Mouse (Mus musculus) frontal cortex, postnatal 10 days (tissue): ENCODE data around the gene Lrrc25.

Source experiments
- DNase-seq, 2 experiments: peaks; one replicate each; pipeline ENCODE4 v3.0.0; 2022; ENCODE audit warnings: low spot score in 2 of 2, mixed read lengths in 1 of 2

Gene Lrrc25

GRCm38 (mm10) chr8:70599507-70600290 is 16.3 kb upstream of the Lrrc25 start:
- DNase-seq, result no peak

- DNase-seq, result peak in 1 of 2 experiments; percentile 44
Measured at GRCm38 (mm10) chr8:70600473-70601270, 15.3 kb upstream of the Lrrc25 start.

- peak; percentile 83 to 86 for DNase-seq
Measured at GRCm38 (mm10) chr8:70601271-70601649, 14.7 kb upstream of the Lrrc25 start.

- DNase-seq, result no peak
Measured at GRCm38 (mm10) chr8:70602139-70602811, 13.7 kb upstream of the Lrrc25 start.

GRCm38 (mm10) chr8:70604558-70604957 is 11.4 kb upstream of the Lrrc25 start:
- DNase-seq, result no peak

GRCm38 (mm10) chr8:70605871-70606779 is 9.8 kb upstream of the Lrrc25 start:
- DNase-seq, result no peak

- DNase-seq, result no peak
Measured at GRCm38 (mm10) chr8:70606780-70607602, 9.0 kb upstream of the Lrrc25 start.

GRCm38 (mm10) chr8:70607603-70607897 is 8.4 kb upstream of the Lrrc25 start:
- no peak for DNase-seq

GRCm38 (mm10) chr8:70607898-70608748 is 7.8 kb upstream of the Lrrc25 start:
- peak in 1 of 2 experiments; percentile 50 for DNase-seq

GRCm38 (mm10) chr8:70608749-70609367 is 7.1 kb upstream of the Lrrc25 start, which contains the start of gene Ssbp4:
Ssbp4 (minus strand) TSS chr8:70608872.
- no peak for DNase-seq

- DNase-seq, result peak; percentile 78 to 87
Measured at GRCm38 (mm10) chr8:70609368-70609848, 6.5 kb upstream of the Lrrc25 start.

GRCm38 (mm10) chr8:70609849-70610795 is 5.8 kb upstream of the Lrrc25 start:
- DNase-seq, result peak; percentile 83 to 90

- DNase-seq, result peak in 1 of 2 experiments; percentile 69
Measured at GRCm38 (mm10) chr8:70610796-70611771, 4.9 kb upstream of the Lrrc25 start.

GRCm38 (mm10) chr8:70611849-70612248 is 4.1 kb upstream of the Lrrc25 start:
- DNase-seq, result peak in 1 of 2 experiments; percentile 83

- DNase-seq, result no peak
Measured at GRCm38 (mm10) chr8:70613763-70614162, 2.2 kb upstream of the Lrrc25 start.

GRCm38 (mm10) chr8:70614469-70614868 is 1.5 kb upstream of the Lrrc25 start:
- DNase-seq, result no peak
